Mouse (Mus musculus): Measurements from ENCODE around the gene Ctf2. TPM values are rescaled to one million over a fixed set of nuclear protein-coding genes. Genes with fewer than 3 reads are reported as not detected.
A peak's percentile ranks its signal among the peaks of the same experiment; 100 is the strongest.
"Not testable (repeated sequence)": the region's sequence is repeated elsewhere in the genome, so short reads cannot be mapped to it uniquely, and the experiment has no call there.

The Ctf2 gene
- total RNA-seq (2014; rRNA removed) (not detected in 2 replicates), polyA plus RNA-seq (2012; rRNA removed) (not detected in 2 replicates)

DNA sequence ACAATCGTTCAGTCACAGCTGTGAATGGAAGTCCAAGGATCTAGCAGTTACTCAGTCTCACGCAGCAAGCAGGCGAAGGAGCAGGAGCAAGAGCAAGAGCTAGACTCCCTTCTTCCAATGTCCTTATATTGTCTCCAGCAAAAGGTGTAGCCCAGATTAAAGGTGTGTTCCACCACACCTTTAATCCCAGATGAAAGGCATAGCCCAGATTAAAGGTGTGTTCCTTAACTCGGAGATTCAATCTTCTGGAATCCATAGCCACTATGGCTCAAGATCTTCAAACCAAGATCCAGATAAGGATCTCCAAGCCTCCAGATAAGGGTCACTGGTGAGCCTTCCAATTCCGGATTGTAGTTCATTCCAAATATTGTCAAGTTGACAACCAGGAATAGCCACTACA is at the start of gene Ctf2:
TSS of gene Ctf2 (minus strand) at position 101 of the 400 bp plus-strand sequence.
- H3K9ac ChIP-seq (ENCODE audit: low read depth, low read length); H3K36me3 ChIP-seq (ENCODE audit: control insufficient read depth, insufficient read depth, low read length); H3K79me2 ChIP-seq (ENCODE audit: control insufficient read depth, insufficient read depth, low read length); H3K4me1 ChIP-seq (ENCODE audit: control insufficient read depth, insufficient read depth, low read length); H3K4me3 ChIP-seq (ENCODE audit: insufficient read depth, low read depth, low read length); H3K27me3 ChIP-seq (ENCODE audit: control insufficient read depth, insufficient read depth, low read length); H3K27ac ChIP-seq (replicated peaks; ENCODE audit: insufficient read depth, low read depth, low read length); DNase-seq (ENCODE audit: extremely low read depth, low read depth, low spot score): not testable (repeated sequence)
- WGBS, result 83% methylated on average over 1 of the region's 5 CpGs

DNA sequence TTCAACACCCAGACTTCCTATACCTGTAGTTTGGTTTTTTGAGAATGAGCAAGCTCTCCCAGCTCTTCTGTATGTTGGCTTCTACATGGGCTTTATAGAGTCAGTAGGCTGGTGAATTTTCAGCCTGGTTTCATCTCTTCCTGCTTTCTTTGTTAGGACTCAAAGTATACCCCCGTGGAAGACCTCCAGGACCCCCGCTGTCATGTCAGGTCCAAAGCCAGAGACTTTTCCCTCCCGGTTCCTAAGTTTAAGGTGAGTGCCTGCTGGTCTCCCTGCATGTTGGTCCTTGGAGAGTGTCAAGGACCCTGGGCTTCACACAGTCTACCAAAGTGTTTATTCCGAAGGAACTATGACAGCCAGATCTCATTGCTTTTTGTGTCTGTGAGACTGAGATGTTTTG is 46.4 kb upstream of the Ctf2 start:
- H3K4me1 ChIP-seq (ENCODE audit: control insufficient read depth, insufficient read depth, low read length), result peaks cover 11% of the 10 kb centered on the region; the same call in 1 of the 2 replicates
- DNase-seq (ENCODE audit: extremely low read depth, low read depth, low spot score), result no peak
- H3K27me3 ChIP-seq (ENCODE audit: control insufficient read depth, insufficient read depth, low read length), result no peaks in the 10 kb centered on the region
- peaks cover 32% of the 10 kb centered on the region for H3K36me3 ChIP-seq (ENCODE audit: control insufficient read depth, insufficient read depth, low read length)
- no peak for TF ChIP-seq POLR2A (IDR thresholded peaks at IDR 0.05; ENCODE audit: extremely low read depth, insufficient read depth, low read length)
- TF ChIP-seq CTCF (IDR thresholded peaks at IDR 0.05; ENCODE audit: low read depth, low read length), result no peak
- 77% methylated on average over 4 of the region's 4 CpGs for WGBS
- H3K9ac ChIP-seq (ENCODE audit: low read depth, low read length), result peak overlapping the region; percentile 97
- H3K27ac ChIP-seq (replicated peaks; ENCODE audit: insufficient read depth, low read depth, low read length), result no peak overlapping the region
- H3K79me2 ChIP-seq (ENCODE audit: control insufficient read depth, insufficient read depth, low read length), result peaks cover 8% of the 10 kb centered on the region; the same call in 1 of the 2 replicates
- H3K4me3 ChIP-seq (ENCODE audit: insufficient read depth, low read depth, low read length), result no peak overlapping the region

DNA sequence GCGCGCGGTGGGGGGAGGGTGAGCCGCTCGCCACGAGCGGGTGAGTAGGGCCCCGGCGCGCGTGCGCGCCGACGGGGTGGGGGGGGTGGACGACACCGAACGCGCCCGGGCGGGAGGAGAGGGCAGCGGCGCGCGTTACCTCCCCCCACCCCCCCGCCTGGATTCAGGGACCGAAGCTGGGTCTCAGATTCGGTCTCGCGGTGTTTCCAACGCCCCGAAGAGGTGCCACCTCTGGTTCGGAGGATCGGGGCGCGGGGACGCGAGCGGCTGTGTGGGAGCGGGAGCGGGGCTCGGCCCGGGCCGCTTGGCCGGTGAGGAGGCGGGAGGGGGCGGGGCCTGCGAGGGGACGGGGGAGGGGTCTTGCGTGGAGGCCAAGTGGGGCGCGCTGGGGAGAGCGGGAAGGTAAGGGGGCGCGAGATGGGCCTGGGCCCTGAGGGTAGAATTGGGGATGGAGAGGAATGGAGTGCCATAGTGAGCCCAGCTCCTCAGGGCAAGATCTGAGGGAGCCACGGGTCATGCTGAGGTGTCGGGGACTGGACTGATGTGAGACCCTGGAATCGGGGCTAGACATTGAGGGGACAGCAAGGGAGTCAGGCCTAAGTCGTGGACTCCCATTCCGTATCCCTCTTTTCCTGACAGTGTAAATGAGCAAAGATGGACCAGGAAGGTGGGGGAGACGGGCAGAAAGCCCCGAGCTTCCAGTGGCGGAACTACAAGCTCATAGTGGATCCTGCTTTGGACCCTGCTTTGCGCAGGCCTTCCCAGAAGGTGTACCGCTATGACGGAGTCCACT is 45.7 kb upstream of the Ctf2 start:
- TF ChIP-seq CTCF (IDR thresholded peaks at IDR 0.05; ENCODE audit: low read depth, low read length) (no peak), POLR2A (IDR thresholded peaks at IDR 0.05; ENCODE audit: extremely low read depth, insufficient read depth, low read length) (0 out of 2 replicates have a peak, but pooled peaks have one; percentile 31)
- Histone ChIP-seq H3K9ac (ENCODE audit: low read depth, low read length) (peak overlapping the region; percentile 97), H3K36me3 (ENCODE audit: control insufficient read depth, insufficient read depth, low read length) (peaks cover 28% of the 10 kb centered on the region), H3K27me3 (ENCODE audit: control insufficient read depth, insufficient read depth, low read length) (no peaks in the 10 kb centered on the region), H3K4me3 (ENCODE audit: insufficient read depth, low read depth, low read length) (peak overlapping the region; percentile 97), H3K27ac (replicated peaks; ENCODE audit: insufficient read depth, low read depth, low read length) (peak overlapping the region; percentile 95), H3K79me2 (ENCODE audit: control insufficient read depth, insufficient read depth, low read length) (peaks cover 8% of the 10 kb centered on the region; the same call in 1 of the 2 replicates), H3K4me1 (ENCODE audit: control insufficient read depth, insufficient read depth, low read length) (peaks cover 11% of the 10 kb centered on the region; the same call in 1 of the 2 replicates)
- DNase-seq (ENCODE audit: extremely low read depth, low read depth, low spot score), result no peak
- WGBS, result 3% methylated on average over 66 of the region's 66 CpGs

DNA sequence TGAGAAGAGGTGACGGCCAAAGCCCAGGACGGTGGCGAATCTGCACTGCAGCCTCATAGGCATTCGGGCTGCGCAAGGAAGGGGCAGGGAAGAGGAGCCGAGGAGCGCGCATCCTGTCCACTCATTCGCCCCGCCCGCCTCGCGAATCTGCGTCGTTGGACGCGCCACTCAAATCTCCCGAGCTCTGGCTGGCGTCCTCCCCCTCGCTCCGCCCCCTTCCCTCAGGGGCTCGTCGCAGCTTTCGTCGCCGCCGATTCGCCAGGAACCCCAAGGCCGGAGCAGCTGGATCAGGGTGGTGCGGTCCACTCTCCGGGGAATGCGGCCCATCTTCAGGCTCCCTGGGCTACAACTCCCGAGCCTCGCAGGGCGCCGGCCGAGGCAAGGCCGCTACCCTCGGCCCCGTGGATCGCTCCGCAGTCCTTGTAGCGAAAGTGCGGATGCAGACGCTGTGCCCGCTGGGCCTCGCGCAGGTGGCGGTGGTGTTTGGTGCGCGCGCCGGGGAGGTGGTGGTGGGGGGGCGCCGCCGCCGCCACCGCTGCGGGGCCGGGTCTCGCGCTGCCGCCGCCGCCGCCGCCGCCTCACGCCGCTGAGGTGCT is 45.0 kb upstream of the Ctf2 start:
- peak overlapping the region; percentile 97 for H3K4me3 ChIP-seq (ENCODE audit: insufficient read depth, low read depth, low read length)
- H3K27ac ChIP-seq (replicated peaks; ENCODE audit: insufficient read depth, low read depth, low read length), result peak overlapping the region; percentile 95
- peaks cover 22% of the 10 kb centered on the region for H3K36me3 ChIP-seq (ENCODE audit: control insufficient read depth, insufficient read depth, low read length)

DNA sequence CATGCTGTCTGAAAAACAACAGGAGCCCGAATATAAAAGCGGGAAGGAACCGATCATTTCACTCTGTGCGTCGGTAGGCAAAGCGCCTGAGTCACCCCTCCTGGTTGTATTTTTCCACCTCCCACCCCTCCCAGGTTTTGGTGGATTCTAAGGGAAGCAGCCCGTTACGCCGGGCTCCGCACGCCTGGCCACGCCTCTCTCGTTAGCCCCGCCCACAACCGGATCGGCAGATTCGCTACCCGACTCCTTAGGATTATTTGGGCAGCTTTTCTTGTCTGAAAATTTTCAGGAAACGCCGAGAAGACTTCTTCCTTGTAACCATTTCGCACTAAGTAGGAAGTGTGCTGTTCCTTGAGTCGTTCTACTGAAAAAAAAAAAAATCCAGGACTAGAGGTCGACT is 44.5 kb upstream of the Ctf2 start, which contains the start of gene Setd1a:
TSS of gene Setd1a (plus strand) at position 245 of the 400 bp plus-strand sequence.
- WGBS, result under 1% methylated on average over 23 of the region's 23 CpGs

More for the DNA sequence above, 45.0 kb upstream of the Ctf2 start:
- peak overlapping the region; percentile 97 for H3K9ac ChIP-seq (ENCODE audit: low read depth, low read length)
- no peaks in the 10 kb centered on the region for H3K27me3 ChIP-seq (ENCODE audit: control insufficient read depth, insufficient read depth, low read length)
- TF ChIP-seq POLR2A (IDR thresholded peaks at IDR 0.05; ENCODE audit: extremely low read depth, insufficient read depth, low read length), result peak; percentile 58; the same call in 1 of the 2 replicates
- no peak for TF ChIP-seq CTCF (IDR thresholded peaks at IDR 0.05; ENCODE audit: low read depth, low read length)
- H3K4me1 ChIP-seq (ENCODE audit: control insufficient read depth, insufficient read depth, low read length), result peaks cover 11% of the 10 kb centered on the region; the same call in 1 of the 2 replicates
- WGBS, result under 1% methylated on average over 70 of the region's 70 CpGs
- peak; percentile 85 for DNase-seq (ENCODE audit: extremely low read depth, low read depth, low spot score)
- peaks cover 8% of the 10 kb centered on the region; the same call in 1 of the 2 replicates for H3K79me2 ChIP-seq (ENCODE audit: control insufficient read depth, insufficient read depth, low read length)

DNA sequence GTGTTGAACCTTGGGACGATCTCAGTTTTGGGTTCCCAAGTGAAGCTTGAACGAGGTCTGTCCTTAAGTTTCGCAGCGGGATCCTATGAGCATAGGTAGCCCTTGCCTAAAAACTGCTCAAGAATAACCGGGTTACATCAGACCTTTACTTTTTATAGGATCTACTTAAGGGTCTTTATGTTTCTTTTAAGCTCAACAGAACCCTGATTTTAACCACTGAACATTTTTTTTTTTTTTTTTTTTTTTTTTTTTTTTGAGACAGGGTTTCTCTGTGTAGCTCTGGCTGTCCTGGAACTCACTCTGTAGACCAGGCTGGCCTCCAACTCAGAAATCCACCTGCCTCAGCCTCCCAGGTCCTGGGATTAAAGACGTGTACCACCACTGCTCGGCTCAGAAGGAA is 43.9 kb upstream of the Ctf2 start:
- not testable (repeated sequence) for H3K27me3 ChIP-seq (ENCODE audit: control insufficient read depth, insufficient read depth, low read length); H3K27ac ChIP-seq (replicated peaks; ENCODE audit: insufficient read depth, low read depth, low read length); DNase-seq (ENCODE audit: extremely low read depth, low read depth, low spot score); H3K79me2 ChIP-seq (ENCODE audit: control insufficient read depth, insufficient read depth, low read length)
- Histone ChIP-seq H3K4me1 (ENCODE audit: control insufficient read depth, insufficient read depth, low read length) (peaks cover 14% of the 10 kb centered on the region; the same call in 1 of the 2 replicates), H3K4me3 (ENCODE audit: insufficient read depth, low read depth, low read length) (peak overlapping the region; percentile 97; the same call in 1 of the 2 replicates), H3K9ac (ENCODE audit: low read depth, low read length) (peak overlapping the region; percentile 66), H3K36me3 (ENCODE audit: control insufficient read depth, insufficient read depth, low read length) (peaks cover 14% of the 10 kb centered on the region)
- WGBS, result 68% methylated on average over 7 of the region's 7 CpGs

More for the DNA sequence above, 44.5 kb upstream of the Ctf2 start, which contains the start of gene Setd1a:
- Histone ChIP-seq H3K27ac (replicated peaks; ENCODE audit: insufficient read depth, low read depth, low read length) (peak within 1 kb of the TSS; percentile 95), H3K9ac (ENCODE audit: low read depth, low read length) (peak within 1 kb of the TSS; percentile 97), H3K27me3 (ENCODE audit: control insufficient read depth, insufficient read depth, low read length) (no peaks in the 10 kb centered on the region), H3K79me2 (ENCODE audit: control insufficient read depth, insufficient read depth, low read length) (peaks cover 8% of the 10 kb centered on the region; the same call in 1 of the 2 replicates), H3K4me1 (ENCODE audit: control insufficient read depth, insufficient read depth, low read length) (peaks cover 11% of the 10 kb centered on the region; the same call in 1 of the 2 replicates), H3K36me3 (ENCODE audit: control insufficient read depth, insufficient read depth, low read length) (peaks cover 20% of the 10 kb centered on the region), H3K4me3 (ENCODE audit: insufficient read depth, low read depth, low read length) (peak within 1 kb of the TSS; percentile 97)
- TF ChIP-seq POLR2A (IDR thresholded peaks at IDR 0.05; ENCODE audit: extremely low read depth, insufficient read depth, low read length) (no peak), CTCF (IDR thresholded peaks at IDR 0.05; ENCODE audit: low read depth, low read length) (no peak)
- no peak for DNase-seq (ENCODE audit: extremely low read depth, low read depth, low spot score)
